8 mouse cellular contexts compared by ENCODE assay signal in genomic region chr1:77213462-77214098, GRCm38 (mm10).
DNase-seq lines count a peak whose midpoint lies in the region; ATAC-seq and TF ChIP-seq lines count a peak whose summit lies in the region.
"Had no signal": no experiment of that assay in that cellular context is flagged by ENCODE, and none has a peak within 500 bp of the region (broad histone marks: within the 10 kb centered on the region; RNA-seq: fewer than 3 reads in every experiment).

No protein-coding gene starts in this region.

- H3K9ac ChIP-seq in CH12.LX (ENCODE audit: insufficient read depth, low read depth): no peak overlapping the region
- no peak overlapping the region for H3K9ac ChIP-seq in heart, embryonic 15.5 days
- H3K9ac ChIP-seq in lung, postnatal 0 days (replicated peaks; ENCODE audit: low read depth): no peak overlapping the region

- no peaks in the 10 kb centered on the region for H3K36me3 ChIP-seq in CH12.LX (replicated peaks in 1 of 2; ENCODE audit: control insufficient read depth in 1 of 2, insufficient read depth in 1 of 2, low read length in 1 of 2)
- H3K36me3 ChIP-seq in heart, embryonic 15.5 days: no peaks in the 10 kb centered on the region
- no peaks in the 10 kb centered on the region for H3K36me3 ChIP-seq in lung, postnatal 0 days (ENCODE audit: insufficient read depth, low read length)
- H3K36me3 ChIP-seq in forebrain, embryonic 10.5 days (replicated peaks): no peaks in the 10 kb centered on the region

- no peak overlapping the region for H3K4me3 ChIP-seq in CH12.LX (replicated peaks in 1 of 3; ENCODE audit: low read depth in 2 of 3, low read length in 2 of 3, poor library complexity in 1 of 3)
- peak overlapping the region; percentile 23 for H3K4me3 ChIP-seq in heart, embryonic 15.5 days
- H3K4me3 ChIP-seq in lung, postnatal 0 days (ENCODE audit: low read depth, low read length): peak overlapping the region; percentile 27
- no peak overlapping the region for H3K4me3 ChIP-seq in forebrain, embryonic 10.5 days

- H3K79me2 ChIP-seq in CH12.LX (replicated peaks; ENCODE audit: control insufficient read depth, extremely low read depth, insufficient read depth, poor library complexity, severe bottlenecking): no peaks in the 10 kb centered on the region

- no peaks in the 10 kb centered on the region for H3K9me3 ChIP-seq in CH12.LX (replicated peaks; ENCODE audit: low read length)
- no peaks in the 10 kb centered on the region for H3K9me3 ChIP-seq in heart, embryonic 15.5 days (replicated peaks)
- no peaks in the 10 kb centered on the region for H3K9me3 ChIP-seq in lung, postnatal 0 days (ENCODE audit: low read length)
- H3K9me3 ChIP-seq in forebrain, embryonic 10.5 days: no peaks in the 10 kb centered on the region

- H3K27ac ChIP-seq in CH12.LX (ENCODE audit: insufficient read depth, low read depth): no peak overlapping the region
- peak overlapping the region; percentile 17; the same call in 1 of the 2 replicates for H3K27ac ChIP-seq in heart, embryonic 15.5 days
- peak overlapping the region; percentile 22; the same call in 1 of the 2 replicates for H3K27ac ChIP-seq in lung, postnatal 0 days (ENCODE audit: low read length)
- no peak overlapping the region for H3K27ac ChIP-seq in forebrain, embryonic 10.5 days

- TF ChIP-seq POLR2A in CH12.LX (IDR thresholded peaks at IDR 0.05; ENCODE audit: low read depth, low read length): no peak

- H3K4me1 ChIP-seq in CH12.LX (ENCODE audit: control insufficient read depth in 1 of 2, insufficient read depth in 2 of 2): peaks cover 0 to 13% of the 10 kb centered on the region in 2 experiments; a peak in 2 of 4 replicates
- H3K4me1 ChIP-seq in heart, embryonic 15.5 days (replicated peaks): peaks cover 9% of the 10 kb centered on the region
- H3K4me1 ChIP-seq in lung, postnatal 0 days (ENCODE audit: insufficient read depth, low read depth, low read length): no peaks in the 10 kb centered on the region
- peaks cover 6% of the 10 kb centered on the region; the same call in 1 of the 2 replicates for H3K4me1 ChIP-seq in forebrain, embryonic 10.5 days

- TF ChIP-seq RAD21 in CH12.LX (IDR thresholded peaks at IDR 0.05; ENCODE audit: low read depth, low read length): no peak

- peak; percentile 19 for DNase-seq in CH12.LX (ENCODE audit: extremely low read depth)
- DNase-seq in NIH3T3 (ENCODE audit: low read depth): peak; percentile 4
- peak; percentile 82 for DNase-seq in lung, postnatal 0 days (ENCODE audit: low spot score)
- no peak for DNase-seq in layer of hippocampus, adult 11-12 months (ENCODE audit: low spot score)
- no peak for DNase-seq in forebrain, embryonic 10.5 days (ENCODE audit: extremely low spot score, low spot score)
- DNase-seq in spleen, postnatal 36 days (ENCODE audit: low spot score in 2 of 2): no peak
- DNase-seq: spleen, adult 18-20 months had no signal

- TF ChIP-seq EP300 in CH12.LX (IDR thresholded peaks at IDR 0.05; ENCODE audit: low read length): no peak
- TF ChIP-seq EP300 in lung, postnatal 0 days (IDR thresholded peaks at IDR 0.05): no peak

- peak; percentile 70 for ATAC-seq in heart, embryonic 15.5 days (replicated peaks; ENCODE audit: insufficient number of reproducible peaks, insufficient read depth, low FRiP score, low read depth)
- peak; percentile 87 for ATAC-seq in lung, postnatal 0 days

- dilution Hi-C loops in CH12.LX (cut with MboI; ENCODE audit: extremely low pct_ligation_motif_present, extremely low pct_unique_long_range_greater_than_20kb, low sequenced_read_pairs): no loop called here

- WGBS in heart, embryonic 15.5 days: 16% methylated on average over 8 of the region's 8 CpGs
- WGBS in lung, postnatal 0 days: 12% methylated on average over 8 of the region's 8 CpGs
- 71% methylated on average over 8 of the region's 8 CpGs for WGBS in forebrain, embryonic 10.5 days

- no peak for TF ChIP-seq CTCF in CH12.LX (conservative IDR thresholded peaks at IDR 0.05 in 1 of 2, IDR thresholded peaks at IDR 0.05 in 1 of 2; ENCODE audit: low read depth in 2 of 2, low read length in 2 of 2)
- no peak for TF ChIP-seq CTCF in lung, postnatal 0 days (IDR thresholded peaks at IDR 0.05)

- H3K27me3 ChIP-seq in CH12.LX (replicated peaks): no peaks in the 10 kb centered on the region
- no peaks in the 10 kb centered on the region for H3K27me3 ChIP-seq in heart, embryonic 15.5 days
- no peaks in the 10 kb centered on the region for H3K27me3 ChIP-seq in lung, postnatal 0 days (replicated peaks; ENCODE audit: insufficient read depth, low read length)
- no peaks in the 10 kb centered on the region for H3K27me3 ChIP-seq in forebrain, embryonic 10.5 days (ENCODE audit: poor library complexity, severe bottlenecking)

- H3K4me2 ChIP-seq in CH12.LX (ENCODE audit: insufficient read depth, low read depth, poor library complexity, severe bottlenecking): peak overlapping the region; percentile 67; the same call in 1 of the 2 replicates
- H3K4me2 ChIP-seq in heart, embryonic 15.5 days: peak overlapping the region; percentile 44
- H3K4me2 ChIP-seq in lung, postnatal 0 days (replicated peaks; ENCODE audit: low read depth, low read length): peak overlapping the region; percentile 52

- in situ Hi-C loops in CH12.LX (cut with MboI; ENCODE audit: low pct_ligation_motif_present, low pct_unique_long_range_greater_than_20kb, low sequenced_read_pairs): no loop called here

TF ChIP-seq in CH12.LX, 34 proteins besides CTCF, POLR2A, EP300 and RAD21:
- TF ChIP-seq CHD2 (IDR thresholded peaks at IDR 0.05; ENCODE audit: low read length) (no peak), KAT2A (IDR thresholded peaks at IDR 0.05; ENCODE audit: insufficient replicate concordance, low read length) (no peak), BHLHE40 (IDR thresholded peaks at IDR 0.05; ENCODE audit: low read depth, low read length) (peak; percentile 35; the same call in 1 of the 2 replicates)

Comparison
In these comparisons a context has a peak if more than half of its experiments do, and no peak if none do; other contexts are left out.
1. DNase-seq: peak in CH12.LX (single experiment), NIH3T3 (single experiment) and lung, postnatal 0 days (single experiment); none in layer of hippocampus, adult 11-12 months (single experiment), forebrain, embryonic 10.5 days (single experiment) and spleen, postnatal 36 days (0 of 2).
2. H3K27ac ChIP-seq: peak in heart, embryonic 15.5 days (single experiment) and lung, postnatal 0 days (single experiment); none in CH12.LX (single experiment) and forebrain, embryonic 10.5 days (single experiment).
3. H3K4me3 ChIP-seq: peak in heart, embryonic 15.5 days (single experiment) and lung, postnatal 0 days (single experiment); none in CH12.LX (0 of 3) and forebrain, embryonic 10.5 days (single experiment).
4. Peak in every context shown above with its lines, with median percentiles within 50 percentile points of each other: H3K4me2 ChIP-seq.